Mouse (Mus musculus) myocyte (in vitro differentiated cells): ENCODE data around the gene Cacng3. TPM values are rescaled to one million over a fixed set of nuclear protein-coding genes. Genes with fewer than 3 reads are reported as not detected.

ENCODE experiments used
- H3K27me3 ChIP-seq: one replicate; pipeline ENCODE4 v1.6.1; 2011; ENCODE audit not compliant: control insufficient read depth, insufficient read depth, insufficient read length
- H3K36me3 ChIP-seq: one replicate; pipeline ENCODE4 v1.6.1; 2011; ENCODE audit not compliant: control insufficient read depth, insufficient read depth
- H3K4me2 ChIP-seq: one replicate; pipeline ENCODE4 v1.6.1; 2011; ENCODE audit warnings: low read depth, control low read depth
- H3K4me3 ChIP-seq: one replicate; pipeline ENCODE4 v1.5.1; 2011; ENCODE audit warnings: mild to moderate bottlenecking, control low read depth, moderate library complexity
- H3K79me2 ChIP-seq: one replicate; pipeline ENCODE4 v1.6.1; 2011; ENCODE audit not compliant: control insufficient read depth, insufficient read depth
- H3ac ChIP-seq: one replicate; pipeline ENCODE4 v1.6.1; 2011; ENCODE audit not compliant: control insufficient read depth, insufficient read length
- CEBPB ChIP-seq: IDR thresholded peaks from 2 replicates; pipeline ENCODE4 v1.6.1; 2011; ENCODE audit warnings: mild to moderate bottlenecking, moderate library complexity; ENCODE audit not compliant: poor library complexity, insufficient read depth, severe bottlenecking
- E2F4 ChIP-seq: IDR thresholded peaks from one replicate; pipeline ENCODE4 v1.6.1; 2011; ENCODE audit warnings: mild to moderate bottlenecking, control low read depth, moderate library complexity; ENCODE audit not compliant: insufficient read depth
- MAX ChIP-seq: IDR thresholded peaks from one replicate; pipeline ENCODE4 v1.6.1; 2011; ENCODE audit warnings: low read depth, mild to moderate bottlenecking, control low read depth
- MYOD1 ChIP-seq, 3 experiments: IDR thresholded peaks; one replicate each; pipeline ENCODE4 v1.6.1; 2011; ENCODE audit warnings: control low read depth in 2 of 3, low read depth in 2 of 3, mild to moderate bottlenecking in 2 of 3, moderate library complexity in 1 of 3; ENCODE audit not compliant: insufficient read length in 2 of 3, control insufficient read depth in 1 of 3
- MYOG ChIP-seq, 3 experiments: IDR thresholded peaks; one replicate each; pipeline ENCODE4 v1.6.1; 2011; ENCODE audit warnings: control low read depth in 2 of 3, low read depth in 2 of 3, mild to moderate bottlenecking in 2 of 3; ENCODE audit not compliant: insufficient read length in 2 of 3, control insufficient read depth in 1 of 3, insufficient read depth in 1 of 3
- POLR2A ChIP-seq: IDR thresholded peaks from one replicate; pipeline ENCODE4 v1.6.1; 2011; ENCODE audit warnings: low read depth, mild to moderate bottlenecking, control low read depth, moderate library complexity; ENCODE audit not compliant: insufficient read length
- POLR2AphosphoS2 ChIP-seq: IDR thresholded peaks from one replicate; pipeline ENCODE4 v1.6.1; 2011; ENCODE audit warnings: low read depth, control low read depth; ENCODE audit not compliant: insufficient read length
- REST ChIP-seq: IDR thresholded peaks from one replicate; pipeline ENCODE4 v1.6.1; 2011; ENCODE audit warnings: mild to moderate bottlenecking, control low read depth, moderate library complexity; ENCODE audit not compliant: insufficient read depth, insufficient read length
- SRF ChIP-seq: IDR thresholded peaks from one replicate; pipeline ENCODE4 v1.6.1; 2011; ENCODE audit warnings: low read depth; ENCODE audit not compliant: control insufficient read depth, insufficient read length
- TCF12 ChIP-seq: IDR thresholded peaks from one replicate; pipeline ENCODE4 v1.6.1; 2011; ENCODE audit warnings: mild to moderate bottlenecking, control low read depth; ENCODE audit not compliant: poor library complexity, insufficient read depth, severe bottlenecking
- TCF3 ChIP-seq: IDR thresholded peaks from one replicate; pipeline ENCODE4 v1.6.1; 2011; ENCODE audit warnings: low read depth, control low read depth; ENCODE audit not compliant: insufficient read length
- USF1 ChIP-seq: IDR thresholded peaks from one replicate; pipeline ENCODE4 v1.6.1; 2011; ENCODE audit warnings: low read depth, mild to moderate bottlenecking, control low read depth, moderate library complexity
- polyA plus RNA-seq: library from polyadenylated mRNA; unstranded; fragments of >200 nt; fragmentation: generic; extraction: Trizol; gene quantifications from one replicate; pipeline ENCODE4 v1.2.1, GENCODE M21; 2012; ENCODE audit warnings: missing spikeins

Cacng3 gene
- polyA plus RNA-seq, 1 experiment: not detected

DNA sequence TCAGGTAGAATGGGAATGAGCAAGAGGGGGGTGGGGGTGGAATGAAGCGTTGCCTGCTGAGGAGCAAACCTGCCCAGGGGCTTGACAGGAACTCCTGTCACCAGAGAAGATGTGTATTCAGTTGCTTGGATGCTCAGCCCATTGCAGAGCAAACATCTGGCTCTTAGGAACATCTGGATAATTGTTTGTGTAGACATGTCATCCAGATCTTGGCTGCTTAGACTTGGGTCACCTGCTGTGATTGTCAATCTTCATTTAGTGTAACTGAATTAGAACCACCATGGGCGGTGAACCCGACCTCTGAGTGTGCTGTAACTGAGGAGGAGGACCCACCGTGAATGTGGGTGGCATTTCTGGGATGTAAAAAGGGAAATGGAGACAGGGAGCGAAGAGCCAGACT lies 36.4 kb downstream of the Cacng3 start:
- H3ac ChIP-seq: no peak overlapping the region
- H3K79me2 ChIP-seq: no peaks in the 10 kb centered on the region
- no peak for TF ChIP-seq CEBPB
- no peaks in the 10 kb centered on the region for H3K36me3 ChIP-seq
- H3K27me3 ChIP-seq: no peaks in the 10 kb centered on the region
- no peak overlapping the region for H3K4me3 ChIP-seq
- H3K4me2 ChIP-seq: no peak overlapping the region

DNA sequence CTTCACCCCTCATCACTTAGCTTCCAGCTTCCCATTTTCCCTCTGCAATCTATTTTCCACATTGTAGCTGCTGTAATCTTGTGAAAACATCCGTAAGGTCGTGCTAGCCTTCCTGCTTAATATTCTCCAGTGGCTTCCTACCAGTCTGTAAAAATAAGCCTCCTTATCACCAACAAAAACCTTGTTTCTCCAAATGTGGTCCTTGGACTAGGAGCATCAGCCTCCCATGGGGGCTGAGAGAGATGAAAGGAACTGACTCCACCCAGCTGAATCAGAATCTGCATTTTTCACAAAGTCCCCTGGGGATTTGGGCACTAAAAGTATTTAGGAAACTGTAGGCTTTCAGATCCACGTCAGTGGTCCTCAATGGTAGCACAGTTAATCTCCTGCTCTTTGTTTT lies 46.0 kb downstream of the Cacng3 start:
- TF ChIP-seq SRF (no peak), POLR2A (no peak), TCF12 (no peak), POLR2AphosphoS2 (no peak), USF1 (no peak), MYOG (IDR thresholded peaks at IDR 0.05; ENCODE audit: control insufficient read depth in 1 of 3, insufficient read depth in 1 of 3, insufficient read length in 2 of 3, low read depth in 2 of 3) (no peak)
- Histone ChIP-seq H3K79me2 (no peaks in the 10 kb centered on the region), H3K36me3 (no peaks in the 10 kb centered on the region), H3ac (no peak overlapping the region), H3K4me3 (no peak overlapping the region), H3K4me2 (no peak overlapping the region), H3K27me3 (peaks cover 5% of the 10 kb centered on the region)

DNA sequence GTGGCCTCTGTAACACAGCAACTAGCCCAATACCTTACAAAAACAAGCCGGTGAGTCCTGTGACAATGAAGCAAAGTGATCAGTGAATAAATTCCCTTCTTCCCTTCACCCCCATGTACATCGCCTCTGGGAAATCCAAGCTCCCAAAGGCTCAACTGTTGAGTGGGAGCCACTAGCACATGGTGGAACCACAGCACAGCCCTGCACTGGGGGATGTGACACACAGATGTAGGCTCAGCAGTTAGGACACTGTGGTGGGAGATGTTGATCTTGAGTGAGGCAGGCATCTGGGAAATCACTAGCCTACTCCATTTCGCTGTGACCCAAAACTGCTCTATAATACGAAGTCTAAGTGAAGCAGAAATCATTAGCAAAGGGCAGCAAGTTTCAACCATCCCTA lies 48.2 kb downstream of the Cacng3 start:
- Histone ChIP-seq H3K4me3 (no peak overlapping the region), H3K79me2 (no peaks in the 10 kb centered on the region), H3ac (no peak overlapping the region), H3K36me3 (no peaks in the 10 kb centered on the region), H3K27me3 (peaks cover 2% of the 10 kb centered on the region), H3K4me2 (no peak overlapping the region)
- TF ChIP-seq MAX: no peak

DNA sequence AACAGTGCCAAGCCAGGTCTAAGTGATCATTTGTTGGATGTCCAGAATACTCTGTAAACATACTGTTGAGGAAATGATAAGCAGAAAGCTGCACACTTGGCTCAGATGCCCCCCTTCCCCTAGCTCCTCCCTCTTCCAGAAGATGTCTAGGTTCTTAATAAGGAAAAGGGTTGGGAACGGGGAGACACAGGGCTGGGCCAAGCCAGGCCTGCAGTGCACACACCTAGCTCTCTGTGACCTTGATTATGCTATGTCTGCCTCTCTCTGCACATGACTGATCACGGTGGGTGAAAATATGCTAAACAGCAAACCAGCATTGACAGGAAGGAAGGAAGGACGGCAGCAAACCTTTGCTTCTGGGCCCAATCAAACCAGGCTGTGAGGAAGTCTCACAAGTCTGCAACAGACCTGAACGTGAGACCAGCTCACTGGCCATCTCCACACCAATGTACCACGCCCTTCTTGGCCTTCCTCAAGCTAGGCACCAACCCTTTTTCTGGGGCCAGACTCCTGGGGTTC lies 53.1 kb downstream of the Cacng3 start:
- no peaks in the 10 kb centered on the region for H3K36me3 ChIP-seq
- H3K4me2 ChIP-seq: no peak overlapping the region
- H3ac ChIP-seq: no peak overlapping the region
- no peak overlapping the region for H3K4me3 ChIP-seq
- H3K79me2 ChIP-seq: no peaks in the 10 kb centered on the region
- no peak for TF ChIP-seq E2F4
- no peak for TF ChIP-seq MYOD1 (IDR thresholded peaks at IDR 0.05; ENCODE audit: control insufficient read depth in 1 of 3, insufficient read length in 2 of 3, low read depth in 2 of 3)
- no peak for TF ChIP-seq POLR2AphosphoS2
- no peak for TF ChIP-seq TCF12
- TF ChIP-seq POLR2A: no peak
- no peaks in the 10 kb centered on the region for H3K27me3 ChIP-seq

DNA sequence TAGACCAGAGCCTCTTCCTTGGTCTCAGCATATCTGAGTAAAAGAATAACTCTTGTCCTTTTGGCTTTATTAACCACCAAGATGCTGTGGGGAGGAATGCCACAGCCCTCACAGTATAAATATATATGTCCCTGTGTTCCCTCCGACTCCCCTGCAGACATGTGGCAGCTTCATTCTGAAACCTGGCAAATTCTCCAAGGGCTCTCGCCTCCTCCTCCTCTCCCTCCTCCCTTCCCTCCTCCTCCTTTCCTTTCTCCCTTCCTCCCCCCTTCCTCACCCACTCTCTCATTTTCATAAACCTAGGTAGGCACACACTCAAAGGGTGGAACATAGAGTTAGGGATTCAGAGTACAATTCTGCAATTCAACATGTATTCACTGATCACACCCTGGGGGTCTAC lies 56.1 kb downstream of the Cacng3 start:
- no peak overlapping the region for H3ac ChIP-seq
- H3K4me2 ChIP-seq: no peak overlapping the region
- no peak overlapping the region for H3K4me3 ChIP-seq
- H3K27me3 ChIP-seq: no peaks in the 10 kb centered on the region
- H3K79me2 ChIP-seq: no peaks in the 10 kb centered on the region
- H3K36me3 ChIP-seq: no peaks in the 10 kb centered on the region
- no peak for TF ChIP-seq MYOG (IDR thresholded peaks at IDR 0.05; ENCODE audit: control insufficient read depth in 1 of 3, insufficient read depth in 1 of 3, insufficient read length in 2 of 3, low read depth in 2 of 3)
- TF ChIP-seq MYOD1 (IDR thresholded peaks at IDR 0.05; ENCODE audit: control insufficient read depth in 1 of 3, insufficient read length in 2 of 3, low read depth in 2 of 3): no peak
- no peak for TF ChIP-seq CEBPB
- TF ChIP-seq MAX: no peak
- TF ChIP-seq POLR2AphosphoS2: no peak
- no peak for TF ChIP-seq SRF

DNA sequence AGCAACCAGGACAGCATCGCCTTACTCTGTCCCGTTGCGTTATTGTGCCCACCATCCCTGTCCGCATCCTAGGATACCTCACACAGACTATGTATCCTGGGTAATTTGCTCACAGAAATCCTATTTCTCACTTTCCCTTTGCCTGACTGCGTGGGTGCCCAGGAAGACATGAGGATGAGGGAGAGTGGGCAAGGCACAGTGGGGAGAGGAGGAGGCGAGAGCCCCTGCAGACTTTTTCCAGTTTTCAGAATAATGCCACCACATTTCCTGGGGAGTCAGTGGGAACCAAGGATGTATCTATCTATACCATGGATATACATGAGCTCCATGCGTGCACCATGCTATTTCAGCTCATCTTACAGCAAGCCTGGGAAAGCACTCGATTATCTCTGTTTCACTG lies 57.9 kb downstream of the Cacng3 start:
- Histone ChIP-seq H3K79me2 (no peaks in the 10 kb centered on the region), H3ac (no peak overlapping the region), H3K4me2 (no peak overlapping the region), H3K36me3 (no peaks in the 10 kb centered on the region), H3K27me3 (no peaks in the 10 kb centered on the region), H3K4me3 (no peak overlapping the region)
- TF ChIP-seq MYOG (IDR thresholded peaks at IDR 0.05; ENCODE audit: control insufficient read depth in 1 of 3, insufficient read depth in 1 of 3, insufficient read length in 2 of 3, low read depth in 2 of 3) (no peak), MYOD1 (IDR thresholded peaks at IDR 0.05; ENCODE audit: control insufficient read depth in 1 of 3, insufficient read length in 2 of 3, low read depth in 2 of 3) (no peak), TCF12 (no peak), MAX (no peak), USF1 (no peak), TCF3 (no peak), POLR2A (no peak), REST (no peak), E2F4 (no peak), CEBPB (no peak), POLR2AphosphoS2 (no peak), SRF (no peak)
